Mouse (Mus musculus) intestine, embryonic 15.5 days (tissue): ENCODE measurements around the gene Gclm. TPM values are rescaled to one million over a fixed set of nuclear protein-coding genes. Genes with fewer than 3 reads are reported as not detected.
"Not testable (repeated sequence)": the region's sequence is repeated elsewhere in the genome, so short reads cannot be mapped to it uniquely, and the experiment has no call there.

Experiments used
- ATAC-seq: fragments of 200-750 bp; cut with Nextera tagmentation; 2 replicates; pipeline ENCODE4 v1.8.0; 2017; ENCODE audit warnings: moderate TSS enrichment, moderate library complexity
- H3K27ac ChIP-seq: fragments of 300-500 bp; sonication (generic); 2 replicates; pipeline ENCODE4 v1.5.1; 2015; ENCODE audit warnings: mild to moderate bottlenecking, inconsistent platforms
- H3K27me3 ChIP-seq: fragments of 300-500 bp; sonication (generic); replicated peaks from 2 replicates; pipeline ENCODE4 v1.6.1; 2015; ENCODE audit warnings: inconsistent platforms
- H3K36me3 ChIP-seq: fragments of 300-500 bp; sonication (generic); 2 replicates; pipeline ENCODE4 v1.6.1; 2015; ENCODE audit warnings: inconsistent platforms
- H3K4me1 ChIP-seq: fragments of 300-500 bp; sonication (generic); replicated peaks from 2 replicates; pipeline ENCODE4 v1.6.1; 2015; ENCODE audit warnings: inconsistent platforms
- H3K4me2 ChIP-seq: fragments of 300-500 bp; sonication (generic); replicated peaks from 2 replicates; pipeline ENCODE4 v1.6.1; 2015; ENCODE audit warnings: mild to moderate bottlenecking, inconsistent platforms
- H3K4me3 ChIP-seq: fragments of 300-500 bp; sonication (generic); replicated peaks from 2 replicates; pipeline ENCODE4 v1.5.1; 2015; ENCODE audit warnings: inconsistent platforms
- H3K9ac ChIP-seq: fragments of 300-500 bp; sonication (generic); 2 replicates; pipeline ENCODE4 v1.6.1; 2015; ENCODE audit warnings: inconsistent platforms
- H3K9me3 ChIP-seq: fragments of 300-500 bp; sonication (generic); 2 replicates; pipeline ENCODE4 v1.6.1; 2016; ENCODE audit warnings: inconsistent platforms
- WGBS: fragments of 180-500 bp; shearing (Covaris S2); methylation state at CpG from one replicate; pipeline ENCODE4 v1.1.7; 2015; 5-methylcytosine and 5-hydroxymethylcytosine counted together
- polyA plus RNA-seq: library from polyadenylated mRNA; unstranded; fragments of >200 nt; fragmentation: Nextera tagmentation; extraction: Ambion mirVana; gene quantifications from 2 replicates; pipeline ENCODE4 v1.2.1, GENCODE M21; 2015

Gene Gclm
- polyA plus RNA-seq, 1 experiment from 2014 or later, result 97.7 TPM

DNA sequence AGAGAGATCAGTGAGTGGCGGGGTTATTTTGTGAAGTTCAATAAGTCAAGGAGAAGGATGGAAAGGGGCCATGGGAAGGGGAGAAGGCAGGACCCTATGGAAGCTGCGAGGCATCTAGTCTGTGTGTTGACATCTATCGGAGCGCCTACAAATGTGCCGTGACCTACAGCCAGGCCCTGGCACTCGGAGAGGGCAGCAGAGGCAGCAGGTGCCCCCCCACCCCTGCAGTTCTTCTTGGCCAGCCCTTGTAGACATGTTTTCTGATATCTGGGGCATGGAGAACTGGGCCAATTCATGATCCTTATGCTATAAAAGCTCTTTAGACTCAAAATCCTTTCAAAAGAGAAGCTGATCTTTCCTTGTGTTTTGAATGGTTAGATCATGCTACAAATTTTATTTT lies 37.6 kb upstream of the Gclm start:
- Histone ChIP-seq H3K27ac (no peak overlapping the region), H3K4me2 (no peak overlapping the region), H3K4me3 (no peak overlapping the region), H3K27me3 (no peaks in the 10 kb centered on the region), H3K36me3 (no peaks in the 10 kb centered on the region), H3K9me3 (no peaks in the 10 kb centered on the region), H3K4me1 (peaks cover 3% of the 10 kb centered on the region; the same call in 1 of the 2 replicates), H3K9ac (no peak overlapping the region)
- 85% methylated on average over 6 of the region's 6 CpGs for WGBS
- ATAC-seq, result no peak

DNA sequence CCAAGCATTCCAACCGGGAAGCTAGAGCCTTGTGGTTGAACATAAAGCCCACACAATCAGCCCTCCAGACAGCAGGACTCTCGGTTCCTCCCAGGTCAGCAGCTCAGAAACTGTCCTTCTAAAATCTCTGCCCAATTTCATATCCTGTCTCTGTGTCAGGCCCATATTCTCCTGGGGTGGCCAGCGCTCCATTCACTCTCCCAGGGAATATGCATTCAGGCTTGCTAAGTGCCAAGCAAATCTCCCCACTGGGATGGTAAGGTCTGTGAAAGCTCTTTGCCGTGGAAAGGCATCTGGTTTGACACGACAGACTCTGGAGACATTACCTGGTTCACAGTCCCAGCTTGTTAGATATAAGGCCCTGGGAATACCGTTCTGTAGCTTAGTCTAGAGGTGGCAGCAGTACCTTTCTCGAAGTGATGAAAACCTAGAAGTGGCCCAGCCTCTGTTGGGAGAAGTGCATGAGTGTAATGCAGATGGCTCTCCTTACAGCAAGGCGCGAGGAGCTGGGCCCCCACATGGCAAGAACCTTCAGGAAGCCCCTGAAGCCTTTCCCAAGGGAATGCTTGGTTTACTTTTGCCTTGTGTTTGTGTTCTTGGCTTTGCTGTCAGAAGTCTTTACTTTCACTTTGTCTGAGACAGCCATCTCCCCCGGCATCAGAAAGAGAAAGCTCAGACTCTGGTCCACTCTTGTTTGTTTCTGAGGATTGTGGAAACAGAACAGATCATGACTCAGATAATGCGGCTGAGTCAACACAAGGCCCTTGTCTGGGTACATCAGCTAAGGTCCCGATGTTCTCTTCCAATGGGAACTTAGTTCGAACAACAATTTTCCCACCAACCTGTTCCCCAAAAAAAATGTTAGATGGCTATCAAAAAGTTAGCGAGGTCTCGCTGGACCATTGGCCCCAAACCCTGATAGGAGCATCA lies 36.8 kb upstream of the Gclm start:
- H3K4me2 ChIP-seq, result no peak overlapping the region
- no peak overlapping the region for H3K4me3 ChIP-seq
- no peaks in the 10 kb centered on the region for H3K27me3 ChIP-seq
- WGBS, result 73% methylated on average over 15 of the region's 15 CpGs
- H3K27ac ChIP-seq, result no peak overlapping the region
- H3K36me3 ChIP-seq, result no peaks in the 10 kb centered on the region
- no peaks in the 10 kb centered on the region for H3K9me3 ChIP-seq
- H3K4me1 ChIP-seq, result 0 out of 2 replicates have a peak, but pooled peaks cover 3% of the 10 kb centered on the region
- no peak for ATAC-seq
- no peak overlapping the region for H3K9ac ChIP-seq

DNA sequence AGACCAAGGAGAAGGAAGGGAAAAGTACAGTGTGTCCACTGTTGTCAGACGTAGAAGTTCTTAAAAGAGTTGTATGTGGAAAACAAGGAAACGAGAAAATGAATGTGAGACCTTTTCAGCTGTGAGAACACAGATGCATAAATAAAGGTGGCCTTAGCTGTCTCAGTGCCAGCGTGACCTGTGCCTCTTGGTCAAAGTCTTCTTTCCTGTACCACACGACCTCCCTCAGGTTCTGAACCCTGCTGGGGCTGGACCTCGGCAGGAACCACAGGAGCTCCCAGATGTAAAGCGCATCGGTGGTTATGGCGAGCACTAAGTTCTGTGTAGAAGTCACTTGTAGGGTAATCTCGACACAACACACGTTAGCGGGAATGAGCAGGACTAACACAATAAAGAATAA lies 35.8 kb upstream of the Gclm start:
- Histone ChIP-seq H3K9ac (no peak overlapping the region), H3K4me2 (no peak overlapping the region), H3K27me3 (no peaks in the 10 kb centered on the region), H3K9me3 (no peaks in the 10 kb centered on the region), H3K4me3 (no peak overlapping the region), H3K36me3 (no peaks in the 10 kb centered on the region), H3K4me1 (0 out of 2 replicates have a peak, but pooled peaks cover 3% of the 10 kb centered on the region), H3K27ac (no peak overlapping the region)
- WGBS, result 82% methylated on average over 11 of the region's 11 CpGs
- peak; percentile 42; the same call in 1 of the 2 replicates for ATAC-seq

DNA sequence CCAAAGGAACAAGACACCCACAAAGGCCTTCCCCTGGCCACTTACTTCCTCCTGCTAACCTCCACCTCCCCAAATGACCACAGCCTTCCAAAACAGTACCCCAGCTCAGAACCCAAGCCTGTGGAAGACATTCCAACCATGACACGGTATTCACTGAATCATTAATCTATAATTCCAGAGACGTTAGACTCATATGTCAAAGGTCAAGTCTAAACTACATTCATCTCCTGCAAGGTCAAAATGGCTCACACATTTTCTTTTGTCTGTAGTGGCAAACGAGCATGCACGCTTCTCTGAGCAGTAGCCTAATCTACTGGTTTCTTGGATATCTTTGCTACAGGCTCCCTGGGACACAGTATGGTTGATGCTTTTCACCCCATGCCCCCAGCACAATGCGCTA lies 34.9 kb upstream of the Gclm start:
- no peak overlapping the region for H3K4me2 ChIP-seq
- H3K27ac ChIP-seq, result no peak overlapping the region
- no peak overlapping the region for H3K9ac ChIP-seq
- H3K27me3 ChIP-seq, result no peaks in the 10 kb centered on the region
- no peak overlapping the region for H3K4me3 ChIP-seq
- ATAC-seq, result no peak
- H3K4me1 ChIP-seq, result 0 out of 2 replicates have a peak, but pooled peaks cover 3% of the 10 kb centered on the region
- no peaks in the 10 kb centered on the region for H3K9me3 ChIP-seq
- WGBS, result 58% methylated on average over 5 of the region's 5 CpGs
- no peaks in the 10 kb centered on the region for H3K36me3 ChIP-seq

DNA sequence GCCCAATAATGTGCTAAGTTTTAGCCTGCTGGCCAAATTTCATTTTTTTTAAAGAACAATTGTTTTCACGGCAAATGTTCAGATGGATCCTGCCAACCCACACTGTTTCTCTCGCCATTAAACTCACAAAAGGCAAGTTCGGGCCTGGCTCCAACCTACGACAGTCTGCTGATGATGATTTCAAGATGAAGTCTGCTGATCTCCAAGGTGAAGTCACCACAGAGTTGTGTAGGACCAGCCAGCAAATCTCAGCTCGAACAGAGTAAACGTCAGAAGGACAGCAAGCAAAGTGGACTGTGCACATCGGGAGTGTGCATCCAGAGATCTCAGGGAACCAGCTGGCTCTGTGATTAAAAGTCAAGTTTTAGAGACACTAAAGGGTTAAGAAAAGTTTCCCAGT lies 34.5 kb upstream of the Gclm start:
- WGBS, result 72% methylated on average over 7 of the region's 7 CpGs
- Histone ChIP-seq H3K9ac (no peak overlapping the region), H3K27ac (no peak overlapping the region), H3K4me1 (0 out of 2 replicates have a peak, but pooled peaks cover 3% of the 10 kb centered on the region), H3K4me2 (no peak overlapping the region), H3K27me3 (no peaks in the 10 kb centered on the region), H3K4me3 (no peak overlapping the region), H3K9me3 (no peaks in the 10 kb centered on the region), H3K36me3 (no peaks in the 10 kb centered on the region)
- ATAC-seq, result no peak

DNA sequence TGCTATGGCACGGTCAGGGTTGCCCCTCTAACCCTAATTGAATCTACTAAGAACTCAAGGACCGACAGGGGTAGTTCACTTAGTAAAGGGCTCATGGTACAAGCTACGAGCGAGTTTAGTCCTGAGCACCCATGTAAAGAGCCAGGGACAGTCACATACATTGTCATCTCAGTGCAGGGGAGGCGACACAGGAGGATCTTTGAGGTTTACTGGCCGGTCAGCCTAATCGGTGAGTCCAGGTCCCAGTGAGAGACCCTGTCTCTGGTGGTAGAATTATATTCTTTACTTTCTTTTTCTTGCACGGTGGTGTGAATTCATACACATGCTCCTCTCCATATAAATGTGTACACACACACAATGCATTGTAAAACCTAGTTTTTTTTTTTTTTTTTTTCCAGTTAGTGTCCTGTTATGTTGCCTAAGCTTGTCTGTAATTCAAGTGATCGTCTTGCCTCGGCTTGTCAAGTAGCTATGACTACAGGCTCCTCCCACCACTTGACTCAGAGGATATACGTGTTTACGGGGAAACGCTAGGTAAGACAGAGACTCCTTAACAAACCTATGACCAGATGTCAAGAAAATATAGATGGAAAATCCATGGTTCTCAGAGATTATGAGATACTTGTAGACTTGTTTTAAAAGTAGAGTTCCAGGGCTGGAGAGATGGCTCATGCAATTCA lies 33.8 kb upstream of the Gclm start:
- Histone ChIP-seq H3K4me1 (0 out of 2 replicates have a peak, but pooled peaks cover 3% of the 10 kb centered on the region), H3K4me2 (no peak overlapping the region), H3K4me3 (no peak overlapping the region), H3K27me3 (no peaks in the 10 kb centered on the region), H3K9ac (no peak overlapping the region), H3K9me3 (no peaks in the 10 kb centered on the region), H3K36me3 (no peaks in the 10 kb centered on the region), H3K27ac (no peak overlapping the region)
- 61% methylated on average over 13 of the region's 13 CpGs for WGBS
- ATAC-seq, result no peak

DNA sequence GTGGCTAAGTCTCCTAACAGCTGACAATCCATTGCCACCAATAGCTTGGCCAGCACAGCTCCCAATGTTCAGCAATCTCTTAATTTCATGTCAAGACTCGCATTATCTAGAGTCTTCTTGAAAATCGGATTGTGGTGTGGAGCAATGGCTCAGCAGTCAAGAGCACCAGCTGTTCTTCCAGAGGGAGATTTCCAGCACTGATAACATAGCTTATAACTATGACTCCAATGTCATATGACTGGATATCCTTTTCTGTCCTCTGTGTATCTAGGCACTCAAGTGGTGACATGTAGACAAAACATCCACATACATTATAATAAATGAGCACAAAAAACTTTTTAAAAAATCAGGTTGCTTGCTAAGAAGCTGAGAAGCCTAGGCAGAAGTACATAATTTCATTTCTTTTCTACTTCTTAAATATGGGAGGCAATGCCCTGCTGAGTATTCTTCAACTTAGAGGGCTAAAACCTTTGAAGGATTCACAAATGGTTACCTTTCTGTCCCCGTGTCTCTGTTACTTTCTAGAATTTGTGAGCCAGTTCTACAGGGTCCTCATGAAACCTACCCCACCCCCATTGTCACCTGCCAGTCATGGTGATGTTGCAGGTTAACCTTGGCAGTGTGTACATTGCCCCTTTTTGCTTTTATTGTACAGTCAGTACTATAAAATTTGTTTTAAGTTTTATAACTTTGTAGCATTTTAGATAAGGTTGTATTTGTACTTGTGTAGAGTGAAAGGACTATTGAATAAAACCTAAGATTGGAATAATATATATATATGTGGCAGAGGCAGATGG lies 23.9 kb upstream of the Gclm start:
- 76% methylated on average over 3 of the region's 3 CpGs for WGBS
- H3K4me2 ChIP-seq, result no peak overlapping the region

DNA sequence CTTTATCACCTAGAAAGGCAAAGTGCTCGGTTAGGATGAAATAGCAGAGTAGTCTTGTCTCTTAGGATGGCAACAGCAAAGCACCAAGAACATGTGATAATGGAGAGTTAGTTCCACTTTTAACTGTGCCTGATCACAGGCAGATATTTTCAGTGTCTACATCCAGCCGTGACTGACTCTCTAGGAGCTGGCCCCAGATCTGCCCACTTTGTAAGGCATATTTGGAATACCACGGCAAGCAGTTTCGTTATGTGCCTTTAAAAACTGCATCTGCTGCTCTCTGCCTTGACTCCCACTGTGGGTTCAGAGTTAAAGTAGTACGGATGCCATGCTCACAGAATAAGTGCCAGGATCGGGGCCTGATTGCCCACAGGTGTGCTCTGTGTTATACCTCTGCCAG lies 18.4 kb upstream of the Gclm start:
- 60% methylated on average over 6 of the region's 6 CpGs for WGBS
- ATAC-seq, result not testable (repeated sequence)

More for the DNA sequence above, 23.9 kb upstream of the Gclm start:
- no peaks in the 10 kb centered on the region for H3K4me1 ChIP-seq
- no peaks in the 10 kb centered on the region for H3K9me3 ChIP-seq
- H3K27me3 ChIP-seq, result no peaks in the 10 kb centered on the region
- ATAC-seq, result peak; percentile 84
- no peak overlapping the region for H3K4me3 ChIP-seq
- H3K36me3 ChIP-seq, result no peaks in the 10 kb centered on the region
- no peak overlapping the region for H3K9ac ChIP-seq
- H3K27ac ChIP-seq, result no peak overlapping the region

DNA sequence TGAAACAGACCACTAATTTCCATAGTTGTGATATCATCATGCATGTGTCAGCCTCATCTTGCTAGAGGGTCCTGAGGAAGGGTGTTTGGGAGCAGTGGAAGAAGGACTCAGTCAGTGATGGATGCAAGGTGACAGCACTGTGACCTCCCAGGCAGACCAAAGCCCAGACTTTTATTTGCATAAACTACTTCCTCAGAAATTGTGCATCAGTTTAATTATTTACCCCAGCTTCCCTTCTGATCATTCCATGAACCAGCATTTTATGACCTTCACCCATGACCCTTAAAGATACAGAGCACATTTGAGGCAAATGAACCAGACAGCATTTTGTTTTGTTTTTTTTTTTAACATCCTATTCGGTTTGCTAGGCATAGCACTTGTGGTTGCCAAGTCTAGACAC lies 9.6 kb upstream of the Gclm start:
- 22% methylated on average over 1 of the region's 1 CpGs for WGBS
- Histone ChIP-seq H3K27ac (no peak overlapping the region), H3K36me3 (no peaks in the 10 kb centered on the region), H3K9ac (no peak overlapping the region), H3K9me3 (no peaks in the 10 kb centered on the region), H3K27me3 (no peaks in the 10 kb centered on the region), H3K4me3 (no peak overlapping the region), H3K4me1 (0 out of 2 replicates have a peak, but pooled peaks cover 4% of the 10 kb centered on the region), H3K4me2 (no peak overlapping the region)
- ATAC-seq, result peak; percentile 78

More for the DNA sequence above, 18.4 kb upstream of the Gclm start:
- not testable (repeated sequence) for H3K27ac ChIP-seq, H3K4me2 ChIP-seq, H3K4me1 ChIP-seq, H3K4me3 ChIP-seq, H3K9me3 ChIP-seq, H3K9ac ChIP-seq, H3K36me3 ChIP-seq, H3K27me3 ChIP-seq

DNA sequence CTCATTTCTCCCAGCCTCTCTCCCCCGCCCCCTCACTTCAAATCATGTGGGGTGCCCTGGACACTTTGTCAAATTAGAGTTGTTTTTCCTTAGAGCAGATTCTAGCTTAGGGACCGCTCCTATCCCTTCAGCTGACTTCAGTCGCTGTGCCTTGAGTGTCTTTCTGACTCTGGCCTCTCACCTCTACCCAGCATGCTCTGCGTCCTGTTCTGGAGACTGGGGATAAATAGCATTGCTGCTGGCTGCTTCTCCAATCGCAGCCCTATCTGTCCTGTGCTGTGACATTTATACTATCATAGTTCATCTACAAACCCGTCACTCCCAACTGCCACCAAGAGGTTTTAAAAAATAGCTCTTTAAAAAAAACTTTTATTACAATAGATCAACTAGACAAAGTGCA lies 2.5 kb upstream of the Gclm start:
- Histone ChIP-seq H3K27ac (no peak overlapping the region), H3K27me3 (no peaks in the 10 kb centered on the region), H3K4me2 (no peak overlapping the region), H3K9ac (no peak overlapping the region), H3K4me1 (peaks cover 15% of the 10 kb centered on the region), H3K9me3 (no peaks in the 10 kb centered on the region), H3K4me3 (no peak overlapping the region), H3K36me3 (no peaks in the 10 kb centered on the region)
- 51% methylated on average over 6 of the region's 6 CpGs for WGBS
- no peak for ATAC-seq

DNA sequence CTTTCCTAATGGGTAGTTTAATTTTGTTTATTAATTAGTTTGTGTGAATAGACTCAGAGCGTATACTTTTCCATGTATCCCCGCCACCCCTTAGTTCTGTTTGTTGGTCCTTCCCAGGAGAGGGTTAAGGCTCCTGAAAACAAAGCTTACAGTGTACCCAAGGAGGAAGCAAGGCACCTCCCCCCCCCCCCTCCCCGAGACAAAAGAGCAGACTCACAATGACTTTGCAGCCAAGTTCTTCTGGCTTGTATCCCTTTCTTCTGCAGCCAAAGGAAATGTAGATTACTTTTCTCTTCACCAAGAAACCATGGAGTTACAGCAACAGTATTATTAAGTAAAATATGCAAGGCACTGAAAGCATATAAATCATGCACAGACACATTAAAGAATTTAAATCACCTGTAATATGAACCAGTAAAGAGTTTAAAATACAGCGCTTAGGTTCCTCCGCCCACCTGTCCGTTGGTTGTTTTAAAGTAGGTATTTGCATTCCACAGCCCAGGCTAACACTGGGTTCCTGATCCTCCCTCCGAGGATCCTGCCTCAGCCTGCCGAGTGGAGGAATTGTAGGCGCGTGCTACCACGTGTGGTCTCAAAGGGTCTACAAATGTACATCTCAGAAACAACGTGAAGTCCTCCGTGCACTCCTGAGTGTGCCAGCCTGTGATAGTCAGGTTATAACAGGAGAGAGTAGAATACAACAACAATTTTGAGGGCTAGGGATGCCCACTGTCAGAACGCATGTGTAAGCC lies 1.8 kb upstream of the Gclm start:
- no peak overlapping the region for H3K4me3 ChIP-seq
- H3K9ac ChIP-seq, result no peak overlapping the region
- no peak overlapping the region for H3K27ac ChIP-seq
- H3K27me3 ChIP-seq, result no peaks in the 10 kb centered on the region
- 56% methylated on average over 14 of the region's 14 CpGs for WGBS
- H3K4me2 ChIP-seq, result no peak overlapping the region
- H3K9me3 ChIP-seq, result no peaks in the 10 kb centered on the region
- no peak for ATAC-seq
- no peaks in the 10 kb centered on the region for H3K36me3 ChIP-seq
- H3K4me1 ChIP-seq, result peaks cover 16% of the 10 kb centered on the region
